Mouse (Mus musculus) left cerebral cortex, postnatal 4 days (tissue): ENCODE results near the gene Lypd6. TPM values are rescaled to one million over a fixed set of nuclear protein-coding genes. Genes with fewer than 3 reads are reported as not detected.

ENCODE experiments used
- DNase-seq: peaks from one replicate; pipeline ENCODE4 v3.0.0-alpha.2; 2022
- intact Hi-C: fragments of 180-260 bp; cut with DNase I; formaldehyde crosslinking; loops from one replicate; pipeline ENCODE4 v1.15.1; 2025
- total RNA-seq, 2 experiments: library from RNA; stranded (reverse); gene quantifications; 2 replicates each; pipeline ENCODE4 v1.2.3; 2021

The Lypd6 gene
- total RNA-seq, 2 experiments from 2014 or later: 19.8 to 26.0 TPM

- no peak for DNase-seq
- intact Hi-C loops: no loop called here
Measured at GRCm38 (mm10) chr2:50163608-50164007, 97.4 kb downstream of the Lypd6 start.

GRCm38 (mm10) chr2:50165277-50165676, 99.0 kb downstream of the Lypd6 start:
- intact Hi-C loops: no loop called here
- no peak for DNase-seq

GRCm38 (mm10) chr2:50166082-50166481, 99.9 kb downstream of the Lypd6 start:
- intact Hi-C loops: no loop called here
- no peak for DNase-seq

GRCm38 (mm10) chr2:50173730-50174528, 107.7 kb downstream of the Lypd6 start:
- no peak for DNase-seq
- intact Hi-C loops: no loop called here

GRCm38 (mm10) chr2:50175709-50176108, 109.5 kb downstream of the Lypd6 start:
- intact Hi-C loops: no loop called here
- DNase-seq: no peak

GRCm38 (mm10) chr2:50179164-50179563, 112.9 kb downstream of the Lypd6 start:
- DNase-seq: no peak
- intact Hi-C loops: no loop called here

- intact Hi-C loops: no loop called here
- DNase-seq: no peak
Measured at GRCm38 (mm10) chr2:50180423-50180822, 114.2 kb downstream of the Lypd6 start.

GRCm38 (mm10) chr2:50181332-50181731, 115.1 kb downstream of the Lypd6 start:
- intact Hi-C loops: no loop called here
- DNase-seq: no peak

- intact Hi-C loops: no loop called here
- DNase-seq: no peak
Measured at GRCm38 (mm10) chr2:50186711-50187405, 120.6 kb downstream of the Lypd6 start.

GRCm38 (mm10) chr2:50188856-50189255, 122.6 kb downstream of the Lypd6 start:
- intact Hi-C loops: no loop called here
- DNase-seq: no peak

- intact Hi-C loops: no loop called here
- DNase-seq: peak; percentile 19
Measured at GRCm38 (mm10) chr2:50196681-50197080, 130.5 kb downstream of the Lypd6 start.

GRCm38 (mm10) chr2:50197801-50198200, 131.6 kb downstream of the Lypd6 start:
- intact Hi-C loops: no loop called here
- no peak for DNase-seq

GRCm38 (mm10) chr2:50200541-50200940, 134.3 kb downstream of the Lypd6 start:
- intact Hi-C loops: no loop called here
- DNase-seq: no peak

- DNase-seq: peak; percentile 18
Measured at GRCm38 (mm10) chr2:50220574-50220973, 154.3 kb downstream of the Lypd6 start.

GRCm38 (mm10) chr2:50225019-50225418, 158.8 kb downstream of the Lypd6 start:
- no peak for DNase-seq
- intact Hi-C loops: no loop called here

More at GRCm38 (mm10) chr2:50220574-50220973, 154.3 kb downstream of the Lypd6 start:
- intact Hi-C loops: no loop called here

GRCm38 (mm10) chr2:50233491-50233890, 167.3 kb downstream of the Lypd6 start:
- intact Hi-C loops: no loop called here
- DNase-seq: no peak

Other genes starting within 250 kb of the Lypd6 start
- gene Mmadhc, start 230.4 kb downstream of the Lypd6 start, total RNA-seq: 10 to 100 TPM; 58.5 to 58.6 TPM